Mouse (Mus musculus) kidney, embryonic 14.5 days (tissue): Measurements from ENCODE around the gene Gdpd4. TPM values are rescaled to one million over a fixed set of nuclear protein-coding genes. Genes with fewer than 3 reads are reported as not detected.

ENCODE experiments used
- ATAC-seq: fragments of 200-750 bp; cut with Nextera tagmentation; 2 replicates; pipeline ENCODE4 v1.8.0; 2017; ENCODE audit warnings: moderate number of reproducible peaks, mild to moderate bottlenecking, moderate TSS enrichment, moderate library complexity; ENCODE audit not compliant: low FRiP score, low TSS enrichment
- H3K27ac ChIP-seq: fragments of 300-500 bp; sonication (generic); 2 replicates; pipeline ENCODE4 v1.5.1; 2014; ENCODE audit warnings: low read depth, mild to moderate bottlenecking, low read length, moderate library complexity, mixed read lengths
- H3K27me3 ChIP-seq: fragments of 300-500 bp; sonication (generic); 2 replicates; pipeline ENCODE4 v1.6.1; 2014; ENCODE audit warnings: mild to moderate bottlenecking, low read length; ENCODE audit not compliant: control insufficient read depth, insufficient read depth
- H3K36me3 ChIP-seq: fragments of 300-500 bp; sonication (generic); 2 replicates; pipeline ENCODE4 v1.6.1; 2014; ENCODE audit warnings: low read length, mixed read lengths; ENCODE audit not compliant: control insufficient read depth, insufficient read depth
- H3K4me1 ChIP-seq: fragments of 300-500 bp; sonication (generic); 2 replicates; pipeline ENCODE4 v1.6.1; 2014; ENCODE audit warnings: low read length, mixed read lengths; ENCODE audit not compliant: control insufficient read depth, insufficient read depth
- H3K4me2 ChIP-seq: fragments of 300-500 bp; sonication (generic); replicated peaks from 2 replicates; pipeline ENCODE4 v1.6.1; 2014; ENCODE audit warnings: low read depth, mild to moderate bottlenecking, low read length
- H3K4me3 ChIP-seq: fragments of 300-500 bp; sonication (generic); 2 replicates; pipeline ENCODE4 v1.5.1; 2014; ENCODE audit warnings: mild to moderate bottlenecking, low read length
- H3K9ac ChIP-seq: fragments of 300-500 bp; sonication (generic); 2 replicates; pipeline ENCODE4 v1.6.1; 2014; ENCODE audit warnings: low read depth, mild to moderate bottlenecking, low read length, moderate library complexity
- H3K9me3 ChIP-seq: fragments of 300-500 bp; sonication (generic); 2 replicates; pipeline ENCODE4 v1.6.1; 2016; ENCODE audit warnings: low read length; ENCODE audit not compliant: control insufficient read depth
- WGBS: fragments of 180-500 bp; shearing (Covaris S2); extraction: QIAGEN DNeasy Blood & Tissue Kit; methylation state at CpG from one replicate; pipeline ENCODE4 v1.1.7; 2014; 5-methylcytosine and 5-hydroxymethylcytosine counted together
- polyA plus RNA-seq: library from polyadenylated mRNA; unstranded; fragments of >200 nt; fragmentation: Nextera tagmentation; extraction: Ambion mirVana; gene quantifications from 2 replicates; pipeline ENCODE4 v1.2.1, GENCODE M21; 2014

The Gdpd4 gene
- not detected in 2 replicates for polyA plus RNA-seq

- Histone ChIP-seq H3K9me3 (no peaks in the 10 kb centered on the region), H3K4me1 (no peaks in the 10 kb centered on the region), H3K36me3 (no peaks in the 10 kb centered on the region), H3K9ac (no peak within 1 kb of the TSS), H3K4me2 (no peak within 1 kb of the TSS), H3K27ac (no peak within 1 kb of the TSS), H3K4me3 (no peak within 1 kb of the TSS), H3K27me3 (no peaks in the 10 kb centered on the region)
- WGBS: 83% methylated on average over 12 of the region's 12 CpGs
- no peak for ATAC-seq
These were observed at the start of gene Gdpd4 for GRCm38 (mm10) chr7:97919742-97920141. Gene Gdpd4, plus strand, starts transcription at chr7:97919955.

GRCm38 (mm10) chr7:97872396-97872795, 47.4 kb upstream of the Gdpd4 start:
- Histone ChIP-seq H3K36me3 (no peaks in the 10 kb centered on the region), H3K4me3 (no peak overlapping the region), H3K4me2 (no peak overlapping the region), H3K9ac (no peak overlapping the region), H3K9me3 (no peaks in the 10 kb centered on the region), H3K27me3 (no peaks in the 10 kb centered on the region), H3K27ac (no peak overlapping the region), H3K4me1 (no peaks in the 10 kb centered on the region)
- WGBS: 95% methylated on average over 4 of the region's 4 CpGs
- ATAC-seq: no peak

- no peaks in the 10 kb centered on the region for H3K27me3 ChIP-seq
- no peaks in the 10 kb centered on the region for H3K9me3 ChIP-seq
- no peaks in the 10 kb centered on the region for H3K36me3 ChIP-seq
- H3K4me3 ChIP-seq: no peak overlapping the region
- ATAC-seq: no peak
- H3K9ac ChIP-seq: no peak overlapping the region
- no peak overlapping the region for H3K4me2 ChIP-seq
- H3K27ac ChIP-seq: no peak overlapping the region
- no peaks in the 10 kb centered on the region for H3K4me1 ChIP-seq
These were observed 46.4 kb upstream of the Gdpd4 start for GRCm38 (mm10) chr7:97873317-97873716.

- 87% methylated on average over 7 of the region's 7 CpGs for WGBS
- H3K9ac ChIP-seq: no peak overlapping the region
- no peak for ATAC-seq
These were observed 41.8 kb upstream of the Gdpd4 start for GRCm38 (mm10) chr7:97877846-97878538.

GRCm38 (mm10) chr7:97911646-97912045, 8.1 kb upstream of the Gdpd4 start:
- Histone ChIP-seq H3K9ac (no peak overlapping the region), H3K27ac (no peak overlapping the region), H3K4me2 (no peak overlapping the region), H3K4me3 (no peak overlapping the region), H3K36me3 (0 out of 2 replicates have a peak, but pooled peaks cover 3% of the 10 kb centered on the region), H3K9me3 (no peaks in the 10 kb centered on the region), H3K27me3 (no peaks in the 10 kb centered on the region), H3K4me1 (no peaks in the 10 kb centered on the region)
- 73% methylated on average over 3 of the region's 3 CpGs for WGBS
- ATAC-seq: no peak

More at GRCm38 (mm10) chr7:97877846-97878538, 41.8 kb upstream of the Gdpd4 start:
- H3K4me1 ChIP-seq: no peaks in the 10 kb centered on the region
- no peak overlapping the region for H3K27ac ChIP-seq
- no peaks in the 10 kb centered on the region for H3K36me3 ChIP-seq
- H3K27me3 ChIP-seq: no peaks in the 10 kb centered on the region
- no peaks in the 10 kb centered on the region for H3K9me3 ChIP-seq
- H3K4me2 ChIP-seq: no peak overlapping the region
- H3K4me3 ChIP-seq: no peak overlapping the region

- Histone ChIP-seq H3K36me3 (0 out of 2 replicates have a peak, but pooled peaks cover 3% of the 10 kb centered on the region), H3K4me1 (no peaks in the 10 kb centered on the region), H3K4me2 (no peak overlapping the region), H3K9ac (no peak overlapping the region), H3K4me3 (no peak overlapping the region), H3K27ac (no peak overlapping the region), H3K27me3 (no peaks in the 10 kb centered on the region), H3K9me3 (no peaks in the 10 kb centered on the region)
- 81% methylated on average over 2 of the region's 2 CpGs for WGBS
- ATAC-seq: no peak
These were observed 4.8 kb upstream of the Gdpd4 start for GRCm38 (mm10) chr7:97914833-97915516.

- no peak for ATAC-seq
- 77% methylated on average over 1 of the region's 1 CpGs for WGBS
- H3K4me3 ChIP-seq: no peak overlapping the region
- H3K4me1 ChIP-seq: no peaks in the 10 kb centered on the region
- no peak overlapping the region for H3K4me2 ChIP-seq
- no peaks in the 10 kb centered on the region for H3K36me3 ChIP-seq
- no peak overlapping the region for H3K9ac ChIP-seq
- no peaks in the 10 kb centered on the region for H3K9me3 ChIP-seq
- no peak overlapping the region for H3K27ac ChIP-seq
- H3K27me3 ChIP-seq: no peaks in the 10 kb centered on the region
These were observed 6.1 kb downstream of the Gdpd4 start for GRCm38 (mm10) chr7:97925819-97926218.

GRCm38 (mm10) chr7:97926978-97927377, 7.2 kb downstream of the Gdpd4 start:
- Histone ChIP-seq H3K4me3 (no peak overlapping the region), H3K27ac (no peak overlapping the region), H3K36me3 (no peaks in the 10 kb centered on the region), H3K27me3 (no peaks in the 10 kb centered on the region), H3K4me2 (no peak overlapping the region), H3K9ac (no peak overlapping the region), H3K9me3 (no peaks in the 10 kb centered on the region), H3K4me1 (no peaks in the 10 kb centered on the region)
- 90% methylated on average over 5 of the region's 5 CpGs for WGBS
- no peak for ATAC-seq

- WGBS: 91% methylated on average over 1 of the region's 1 CpGs
- Histone ChIP-seq H3K9me3 (no peaks in the 10 kb centered on the region), H3K36me3 (no peaks in the 10 kb centered on the region), H3K27me3 (no peaks in the 10 kb centered on the region), H3K4me2 (no peak overlapping the region), H3K4me3 (no peak overlapping the region), H3K9ac (no peak overlapping the region), H3K4me1 (no peaks in the 10 kb centered on the region), H3K27ac (no peak overlapping the region)
- no peak for ATAC-seq
These were observed 24.7 kb downstream of the Gdpd4 start for GRCm38 (mm10) chr7:97944485-97944884.
